Mouse (Mus musculus): Measurements from ENCODE around the gene Aldoc.
"Not testable (repeated sequence)": the region's sequence is repeated elsewhere in the genome, so short reads cannot be mapped to it uniquely, and the experiment has no call there.

Aldoc gene

GRCm38 (mm10) chr11:78322860-78323259, at the start of gene Aldoc:
Gene Aldoc (plus strand): TSS chr11:78322968.
- DNase-seq (ENCODE audit: low spot score) = peak; percentile 84

GRCm38 (mm10) chr11:78275596-78275995, 47.2 kb upstream of the Aldoc start:
- DNase-seq (ENCODE audit: low spot score) = no peak

GRCm38 (mm10) chr11:78276169-78276568, 46.6 kb upstream of the Aldoc start:
- DNase-seq (ENCODE audit: low spot score) = not testable (repeated sequence)

DNA sequence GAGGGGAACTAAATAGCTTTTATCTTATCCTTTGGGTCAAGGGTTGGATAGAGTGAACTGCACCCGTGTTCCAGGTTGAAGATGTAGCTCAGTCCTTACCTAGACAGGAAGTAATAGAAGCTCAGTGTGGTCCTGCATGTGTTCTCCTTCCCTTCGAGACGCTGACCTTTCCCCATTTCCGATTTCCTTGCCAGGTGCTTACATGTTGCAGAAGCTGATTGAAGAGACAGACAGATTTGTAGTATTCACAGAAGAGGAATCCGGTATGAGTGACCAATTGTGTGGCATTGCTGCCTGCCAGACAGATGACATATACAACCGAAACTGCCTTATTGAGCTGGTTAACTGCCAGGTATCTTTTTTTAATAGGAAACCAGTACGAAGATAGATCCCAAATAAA, 43.9 kb upstream of the Aldoc start:
- no peak for DNase-seq (ENCODE audit: low spot score)

DNA sequence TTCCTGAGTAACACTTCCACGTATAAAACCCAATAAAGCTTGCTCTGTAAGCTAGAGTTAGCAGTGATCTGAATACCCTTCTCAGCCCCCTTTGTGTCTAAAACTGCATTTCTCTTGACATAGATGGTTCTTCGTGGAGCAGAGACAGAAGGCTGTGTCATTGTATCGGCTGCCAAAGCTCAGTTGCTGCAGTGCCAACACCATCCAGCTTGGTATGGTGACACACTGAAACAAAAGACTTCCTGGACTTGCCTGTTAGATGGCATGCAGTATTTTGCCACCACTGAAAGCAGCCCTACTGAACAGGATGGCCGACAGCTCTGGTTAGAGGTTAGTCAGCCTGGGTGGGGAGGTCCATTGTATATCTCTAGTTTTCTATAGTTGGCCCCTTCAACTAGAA, 43.2 kb upstream of the Aldoc start:
- DNase-seq (ENCODE audit: low spot score) = no peak

DNA sequence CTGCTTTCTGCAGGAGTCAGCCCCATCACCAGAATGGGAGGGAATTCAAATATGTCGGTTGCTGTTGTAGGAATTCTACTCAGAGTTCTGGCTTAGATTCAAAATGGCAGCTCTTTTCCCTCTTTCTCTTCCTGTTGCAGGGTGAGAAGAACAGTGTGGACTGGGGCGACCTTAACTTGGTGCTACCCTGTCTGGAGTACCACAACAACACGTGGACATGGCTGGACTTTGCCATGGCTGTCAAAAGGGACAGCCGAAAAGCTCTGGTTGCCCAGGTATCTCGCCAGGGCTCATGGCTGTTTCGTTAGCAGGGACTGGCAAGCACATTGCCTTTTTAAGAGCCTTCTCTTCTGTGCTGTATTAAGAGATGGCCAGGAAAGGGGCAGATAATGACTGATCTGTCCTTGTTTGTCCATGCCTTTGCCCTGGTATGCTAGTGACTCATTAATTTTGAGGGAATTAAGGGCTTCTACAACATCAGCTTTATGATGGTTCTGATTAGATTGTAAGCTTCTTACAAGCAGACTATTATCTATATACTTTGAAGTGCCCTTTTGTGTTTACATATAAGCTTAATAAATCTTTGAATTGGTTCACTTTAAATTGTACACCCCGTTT, 33.5 kb upstream of the Aldoc start:
- DNase-seq (ENCODE audit: low spot score) = no peak

GRCm38 (mm10) chr11:78290654-78291053, 32.1 kb upstream of the Aldoc start, which contains the start of gene BC030499:
Gene BC030499 (plus strand): TSS chr11:78290841.
- DNase-seq (ENCODE audit: low spot score) = peak; percentile 44

- no peak for DNase-seq (ENCODE audit: low spot score)
Observed at GRCm38 (mm10) chr11:78294585-78294984, 28.2 kb upstream of the Aldoc start.

DNA sequence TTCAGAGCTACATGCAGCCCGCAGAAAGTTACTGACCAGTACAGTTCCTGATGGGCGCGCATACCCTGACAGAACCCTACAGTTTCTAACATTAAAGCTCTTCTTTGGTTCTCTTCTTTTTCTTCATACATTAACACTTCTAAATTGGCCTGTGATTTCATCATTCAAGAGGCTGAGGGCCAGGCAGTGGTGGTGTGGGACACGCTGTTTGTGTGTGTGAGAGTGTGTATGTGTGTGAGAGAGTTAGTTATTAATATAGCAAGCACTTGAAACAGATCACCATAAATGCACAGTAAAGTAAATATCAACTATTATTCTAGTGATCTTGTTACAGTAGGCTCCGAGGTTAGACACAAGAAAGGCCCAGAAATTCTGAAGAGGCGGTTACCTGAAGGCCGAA, 21.9 kb upstream of the Aldoc start:
- no peak for DNase-seq (ENCODE audit: low spot score)

GRCm38 (mm10) chr11:78301357-78302084, 21.2 kb upstream of the Aldoc start, which contains the start of gene Spag5:
Gene Spag5 (plus strand): TSS chr11:78301529.
- DNase-seq (ENCODE audit: low spot score) = peak; percentile 85

DNA sequence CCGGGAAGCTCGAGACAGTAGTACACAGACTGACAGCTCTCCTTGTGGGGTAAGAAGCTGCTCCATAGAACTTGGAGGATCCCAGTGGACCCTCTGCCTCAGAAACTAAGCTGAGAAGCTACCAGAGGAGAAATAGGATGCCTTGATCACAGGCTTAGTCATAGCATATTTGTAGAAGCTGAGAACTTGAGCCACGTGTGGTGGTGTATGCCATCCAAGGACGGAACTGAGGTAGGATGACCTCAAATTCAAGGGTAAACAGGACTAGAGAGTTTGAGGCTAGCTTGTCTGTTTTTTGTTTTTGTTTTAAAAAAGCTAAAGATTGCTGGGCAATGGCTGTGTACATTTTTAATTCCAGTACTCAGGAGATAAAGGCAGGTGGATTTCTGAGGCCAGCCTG, 17.5 kb upstream of the Aldoc start:
- DNase-seq (ENCODE audit: low spot score) = no peak

DNA sequence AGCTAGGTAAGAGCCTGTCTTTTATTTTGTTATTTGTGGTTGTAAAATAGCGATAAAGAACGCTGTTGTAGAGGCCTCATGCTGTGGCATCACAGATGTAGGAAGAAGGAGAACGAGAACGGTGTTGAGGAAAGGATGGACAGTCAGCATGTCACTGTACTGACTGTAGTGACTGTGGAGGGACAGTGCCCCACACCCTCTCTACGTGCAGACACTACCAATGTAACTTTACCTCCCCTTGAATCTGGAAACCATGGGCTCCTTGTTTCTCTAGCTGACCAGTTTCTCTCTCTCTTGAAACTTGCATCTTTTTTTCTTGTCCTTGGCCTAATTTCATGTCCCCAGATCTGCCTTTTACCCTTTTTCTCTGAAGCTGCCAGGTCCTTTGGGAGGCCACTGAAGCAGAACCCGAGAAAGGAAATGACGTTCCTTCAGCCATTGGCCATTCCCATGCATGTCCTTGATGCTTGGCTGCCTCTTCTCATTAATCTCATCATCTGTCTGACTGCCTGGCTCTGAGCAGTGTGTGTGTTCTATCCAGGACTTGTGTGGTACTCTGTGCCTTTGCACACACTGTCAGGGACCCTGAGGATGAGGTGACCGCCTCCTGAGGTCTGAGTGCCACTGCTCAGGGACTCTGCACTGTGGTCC, 11.8 kb upstream of the Aldoc start:
- no peak for DNase-seq (ENCODE audit: low spot score)

GRCm38 (mm10) chr11:78313662-78314061, 9.1 kb upstream of the Aldoc start:
- DNase-seq (ENCODE audit: low spot score) = no peak

DNA sequence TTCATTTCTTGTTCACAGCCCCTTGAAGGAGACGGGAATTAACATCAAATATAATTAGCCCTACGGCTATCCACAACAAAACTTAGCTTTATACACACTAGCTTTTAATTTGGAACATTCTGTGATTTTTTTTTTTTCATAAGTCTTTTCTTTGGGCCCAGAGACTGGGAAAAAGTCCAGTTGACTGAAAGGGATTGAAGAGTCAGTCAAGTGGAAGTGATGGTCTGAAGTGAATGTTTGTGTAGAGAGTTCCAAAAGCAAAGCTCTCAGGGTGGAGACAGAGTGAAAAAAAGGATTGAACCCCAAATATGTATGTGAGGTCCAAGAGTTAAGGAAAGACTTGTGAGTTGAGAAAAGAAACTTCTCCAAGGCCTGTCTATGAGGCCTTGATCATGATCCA, 4.4 kb upstream of the Aldoc start:
- DNase-seq (ENCODE audit: low spot score) = no peak

DNA sequence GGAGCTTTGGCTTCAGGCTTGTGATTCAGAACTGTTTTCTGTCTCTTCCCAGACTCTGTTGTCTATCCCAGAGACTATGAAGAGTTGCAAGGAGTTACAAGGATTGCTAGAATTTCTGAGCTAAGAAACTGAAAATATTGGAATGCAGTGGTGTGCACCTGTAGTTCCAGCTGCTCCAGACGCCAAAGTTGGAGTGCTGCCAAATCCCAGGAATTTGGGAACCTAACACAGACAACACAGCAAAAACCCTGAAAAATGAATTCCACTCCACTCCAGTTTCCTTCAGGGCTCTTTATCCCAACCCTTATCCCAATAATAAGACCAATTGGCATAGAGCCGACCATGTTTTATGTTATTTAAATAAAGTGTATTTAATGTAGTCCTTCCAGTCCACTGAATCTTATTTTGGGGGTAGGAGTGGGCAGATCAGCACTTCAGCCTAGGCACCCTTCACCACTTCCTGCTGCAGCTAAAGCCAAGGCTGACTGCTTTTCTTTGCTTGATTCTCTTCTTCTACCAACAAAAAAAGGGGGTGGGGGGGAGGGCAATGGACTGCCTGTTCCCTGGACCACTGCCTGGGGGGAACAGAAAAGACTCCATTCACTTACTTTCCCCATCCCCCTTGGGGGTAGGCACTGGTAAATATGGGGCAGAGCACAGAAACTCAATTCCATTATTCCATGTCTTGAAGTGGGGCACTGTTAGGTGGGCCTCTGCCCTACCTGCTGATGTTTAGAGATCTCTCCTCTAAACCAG, 514 bp upstream of the Aldoc start:
- no peak for DNase-seq (ENCODE audit: low spot score)

DNA sequence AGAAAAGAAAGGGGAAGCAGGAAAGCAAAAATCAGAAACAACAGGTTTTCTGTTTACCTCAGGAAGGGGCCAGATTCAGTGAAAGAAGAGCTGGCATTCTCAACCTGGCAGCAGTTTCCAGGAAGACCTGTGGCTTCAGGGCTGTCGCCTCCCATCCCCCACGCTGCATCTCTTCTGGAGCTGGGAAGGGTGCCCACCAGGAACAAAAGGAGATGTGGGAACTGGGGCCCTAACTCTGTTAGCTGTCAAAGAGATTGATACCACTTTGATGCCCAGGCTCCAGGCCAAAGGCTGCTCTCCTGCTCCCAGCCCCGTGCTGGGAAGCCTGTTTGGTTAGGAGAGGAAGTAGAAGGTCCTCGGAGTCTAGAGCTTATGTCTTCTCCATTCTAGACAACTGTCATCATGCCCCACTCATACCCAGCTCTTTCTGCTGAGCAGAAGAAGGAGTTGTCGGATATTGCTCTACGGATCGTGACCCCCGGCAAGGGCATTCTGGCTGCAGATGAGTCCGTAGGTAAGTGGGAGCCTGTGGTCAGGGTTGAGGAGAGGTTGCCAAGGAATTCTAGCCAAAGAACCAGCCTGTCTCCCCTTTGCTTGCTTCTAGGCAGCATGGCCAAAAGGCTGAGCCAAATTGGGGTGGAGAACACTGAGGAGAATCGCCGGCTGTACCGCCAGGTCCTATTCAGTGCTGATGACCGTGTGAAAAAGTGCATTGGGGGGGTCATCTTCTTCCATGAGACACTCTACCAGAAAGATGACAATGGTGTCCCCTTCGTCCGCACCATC, 1.4 kb downstream of the Aldoc start:
- DNase-seq (ENCODE audit: low spot score) = no peak

DNA sequence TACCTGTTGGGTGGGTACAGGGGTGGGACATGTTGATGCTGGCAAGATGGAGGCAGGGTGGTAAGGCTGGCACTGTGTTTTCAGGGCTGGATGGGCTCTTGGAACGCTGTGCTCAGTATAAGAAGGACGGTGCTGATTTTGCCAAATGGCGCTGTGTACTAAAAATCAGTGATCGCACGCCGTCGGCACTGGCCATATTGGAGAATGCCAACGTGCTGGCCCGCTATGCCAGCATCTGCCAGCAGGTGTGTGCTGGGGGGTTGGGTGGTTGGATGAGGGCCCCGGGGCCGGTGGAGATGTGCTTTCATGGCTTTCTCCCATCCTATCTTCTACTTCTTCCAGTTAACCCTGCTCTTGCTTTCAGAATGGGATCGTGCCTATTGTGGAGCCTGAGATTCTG, 2.2 kb downstream of the Aldoc start:
- no peak for DNase-seq (ENCODE audit: low spot score)

GRCm38 (mm10) chr11:78327215-78327614, 4.4 kb downstream of the Aldoc start:
- DNase-seq (ENCODE audit: low spot score) = no peak

- peak; percentile 92 for DNase-seq (ENCODE audit: low spot score)
Observed at GRCm38 (mm10) chr11:78327634-78328511, 5.1 kb downstream of the Aldoc start, which contains the start of gene Pigs. Gene Pigs (plus strand): TSS chr11:78328415.

DNA sequence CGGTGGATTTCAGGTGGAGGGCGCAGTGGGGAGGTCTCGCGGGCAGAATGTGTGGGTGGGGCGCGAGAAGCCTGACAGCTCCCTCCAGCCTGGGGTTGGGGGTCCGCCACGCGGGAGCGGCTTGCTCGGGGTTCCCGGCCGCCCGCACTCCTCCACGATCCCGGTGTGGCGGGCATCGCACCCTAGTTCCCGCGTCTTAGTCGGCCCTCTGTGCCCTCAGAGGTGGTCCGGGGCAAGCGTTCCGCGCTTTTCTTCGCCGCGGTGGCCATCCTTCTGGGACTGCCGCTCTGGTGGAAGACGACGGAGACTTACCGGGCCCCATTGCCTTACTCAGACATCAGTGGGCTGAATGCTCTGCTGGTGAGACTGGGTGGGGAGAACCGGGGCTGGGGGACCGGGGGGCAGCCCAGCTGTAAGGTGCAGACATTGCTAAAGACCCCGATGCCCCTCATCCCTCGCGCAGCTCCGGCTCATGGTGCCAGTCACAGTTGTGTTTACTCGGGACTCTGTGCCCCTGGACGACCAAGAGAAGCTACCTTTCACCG, 5.8 kb downstream of the Aldoc start:
- no peak for DNase-seq (ENCODE audit: low spot score)
